Mouse (Mus musculus): ENCODE measurements around the gene Gngt2.

Gene Gngt2

DNA sequence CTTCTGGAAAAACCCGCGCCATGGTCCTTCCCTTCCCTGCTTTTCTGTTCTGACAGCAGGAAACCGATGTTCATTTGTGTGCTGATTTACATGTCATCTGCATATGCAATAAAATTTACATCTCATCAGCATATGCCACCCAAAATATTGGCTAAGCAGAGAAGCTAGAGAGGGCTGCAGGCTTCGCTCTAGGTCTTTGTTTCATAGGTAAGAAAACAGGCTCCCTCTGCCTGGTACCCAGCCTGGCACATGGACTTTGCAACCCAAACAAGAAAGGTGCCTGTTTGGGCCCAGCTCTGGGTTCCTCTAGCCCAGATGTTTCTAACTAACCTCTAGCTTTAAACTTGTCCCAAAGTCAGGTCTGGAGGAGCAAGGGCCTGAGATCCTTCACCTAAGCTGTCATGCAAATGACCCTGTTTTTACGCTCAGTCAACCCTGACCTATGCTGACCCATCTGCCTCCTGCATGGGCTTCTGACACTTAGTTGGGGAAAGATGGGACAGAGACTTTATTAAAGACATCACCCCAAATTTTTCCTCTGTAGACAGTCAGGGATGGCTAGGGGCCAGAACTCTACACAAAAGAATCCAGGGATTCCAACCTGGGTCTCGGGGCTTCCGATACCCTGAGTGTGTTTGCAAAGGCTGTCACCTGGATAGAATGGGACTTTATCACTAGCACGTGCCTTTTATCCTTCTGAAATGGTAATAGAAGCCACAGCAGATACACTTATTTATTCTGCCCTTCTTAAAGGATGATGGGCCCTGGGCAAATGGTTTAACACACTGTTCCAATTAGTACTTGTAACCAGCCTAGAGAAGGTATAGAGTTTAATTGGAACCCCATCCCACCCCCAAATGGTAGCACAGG lies 2.2 kb downstream of the Gngt2 start:
- in situ Hi-C loops (cut with MboI; ENCODE audit: low sequenced_read_pairs): no loop called here

DNA sequence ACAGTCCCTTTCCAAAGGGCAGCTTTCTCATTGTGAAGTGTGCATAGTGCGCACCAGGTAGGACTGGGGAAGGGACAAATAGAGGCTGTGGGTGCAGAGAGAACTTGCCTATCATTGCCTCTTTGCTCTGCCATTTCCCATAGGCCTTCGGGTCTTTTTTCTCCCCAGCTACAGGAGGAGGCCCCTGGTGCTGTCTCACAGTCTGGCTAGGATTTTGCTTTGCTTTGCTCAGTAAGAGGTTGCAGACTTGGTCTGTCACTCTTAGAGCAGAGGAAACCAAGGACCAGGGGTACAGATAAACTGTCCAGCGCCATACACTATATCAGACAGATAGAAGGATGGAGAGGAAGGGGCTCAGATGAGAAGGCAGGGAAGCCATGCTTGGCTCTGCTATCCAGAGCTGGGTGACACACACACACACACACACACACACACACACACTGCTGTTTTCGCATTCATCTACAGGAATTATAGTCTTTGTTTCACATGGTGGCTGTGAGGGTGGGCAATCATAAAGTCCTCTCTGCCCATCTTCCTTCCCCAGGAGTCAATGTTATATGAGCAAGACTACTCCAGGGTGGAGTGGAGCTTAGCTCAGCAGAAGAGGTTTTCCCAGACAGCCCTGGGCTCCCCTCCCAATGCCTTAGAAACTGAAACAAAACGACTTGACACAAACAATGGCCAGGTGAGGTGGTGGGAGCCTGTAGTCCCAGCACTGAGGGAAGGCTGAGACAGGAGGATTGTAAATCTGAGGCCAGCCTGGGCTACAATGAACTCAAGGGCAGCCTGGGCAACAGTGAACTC lies 3.9 kb downstream of the Gngt2 start:
- in situ Hi-C loops (cut with MboI; ENCODE audit: low sequenced_read_pairs): no loop called here

DNA sequence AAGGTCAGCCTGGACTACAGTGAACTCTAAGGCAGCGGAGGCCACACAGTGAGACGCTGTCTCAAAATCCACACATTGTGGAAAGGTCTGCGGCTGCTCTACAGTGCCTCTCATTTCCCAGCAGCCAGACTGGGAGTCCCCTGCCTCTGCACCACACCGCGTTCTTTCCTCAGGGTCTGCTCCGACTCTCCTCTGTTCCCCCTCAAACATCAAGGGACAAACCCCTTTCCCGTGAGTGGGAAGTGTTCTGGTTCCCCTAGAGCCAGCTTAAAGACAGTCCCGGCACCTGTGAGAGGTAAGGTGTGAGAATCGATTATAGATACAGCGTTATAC lies 4.4 kb downstream of the Gngt2 start:
- in situ Hi-C loops (cut with MboI; ENCODE audit: low sequenced_read_pairs): no loop called here

DNA sequence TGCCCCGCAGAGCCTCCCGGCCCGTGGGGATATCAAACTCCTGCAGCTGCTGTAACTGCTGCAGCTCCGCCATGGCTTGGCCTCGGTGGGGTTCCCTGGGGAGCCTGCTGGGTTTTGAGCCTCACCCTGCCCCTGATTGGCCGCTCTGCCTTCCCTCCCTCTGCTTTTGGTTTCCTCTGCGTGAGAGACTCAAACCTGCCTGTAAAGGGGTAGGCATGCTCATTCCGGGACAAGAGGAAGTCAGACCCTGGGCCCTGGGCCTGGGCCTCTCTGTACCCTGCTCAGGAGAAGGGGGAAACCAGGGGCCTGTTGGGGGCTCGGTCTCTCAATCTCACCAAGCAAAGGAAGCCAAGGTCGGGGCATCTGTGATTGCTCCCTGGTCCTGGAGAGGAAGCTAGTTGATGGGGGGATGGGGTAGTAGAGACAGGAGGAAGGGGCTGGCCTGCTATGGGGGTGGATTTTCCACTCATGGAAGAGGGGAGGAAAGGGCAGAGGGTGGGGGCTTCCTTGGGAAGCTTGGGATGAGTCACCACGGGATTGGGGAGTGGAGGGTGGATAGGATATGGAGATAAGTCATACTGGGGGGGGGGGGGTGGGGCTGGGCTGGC lies 5.2 kb downstream of the Gngt2 start, which contains the start of gene Abi3:
Abi3 (minus strand) TSS at position 403 of the 608 bp plus-strand sequence.
- in situ Hi-C loops (cut with MboI; ENCODE audit: low sequenced_read_pairs): no loop called here

DNA sequence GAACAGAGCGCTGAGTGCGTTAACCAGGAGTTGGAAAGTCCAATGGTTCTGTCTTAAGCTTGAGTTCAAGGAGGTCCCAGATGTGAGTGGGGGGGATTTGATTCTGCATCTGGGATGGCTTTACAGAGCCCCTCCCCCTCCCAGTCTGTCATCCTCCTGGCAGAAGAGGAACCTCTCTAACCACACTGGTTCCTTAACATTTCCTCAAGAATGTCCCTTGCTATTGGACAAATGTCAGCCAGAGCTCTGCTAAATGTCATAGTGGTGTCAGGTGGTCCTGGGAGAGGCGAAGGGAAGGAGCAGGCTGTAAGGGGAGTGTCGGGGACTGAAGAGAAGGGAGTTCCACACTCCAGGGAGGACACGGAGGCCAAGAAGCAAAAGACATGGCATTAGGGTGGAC lies 5.9 kb downstream of the Gngt2 start:
- in situ Hi-C loops (cut with MboI; ENCODE audit: low sequenced_read_pairs): no loop called here

DNA sequence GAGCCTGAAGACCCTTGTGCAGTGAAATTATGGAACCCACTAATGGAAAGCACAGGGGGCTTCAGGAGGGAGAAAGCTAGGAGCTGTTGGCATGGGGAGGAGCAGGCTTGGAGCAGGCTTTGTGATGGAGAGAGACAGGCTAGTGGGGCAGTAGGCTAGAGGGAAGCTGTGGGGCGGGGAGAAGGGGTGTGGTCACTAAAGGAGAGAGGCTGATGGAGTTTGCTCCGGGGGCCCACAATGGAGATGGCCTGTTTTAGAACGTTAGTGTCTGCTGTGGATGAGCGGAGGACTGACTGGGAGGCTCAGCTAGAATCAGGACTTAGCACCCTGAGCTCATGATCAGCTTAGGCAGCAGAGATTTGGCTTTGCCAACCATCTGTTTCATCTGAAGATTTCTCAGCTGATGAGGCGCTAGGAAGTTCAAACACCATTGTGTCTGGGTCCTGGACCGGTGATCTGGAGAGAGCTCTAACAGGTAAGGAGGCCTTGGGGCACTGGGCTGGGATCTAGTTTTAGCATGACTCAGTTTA lies 6.5 kb downstream of the Gngt2 start:
- in situ Hi-C loops (cut with MboI; ENCODE audit: low sequenced_read_pairs): no loop called here

DNA sequence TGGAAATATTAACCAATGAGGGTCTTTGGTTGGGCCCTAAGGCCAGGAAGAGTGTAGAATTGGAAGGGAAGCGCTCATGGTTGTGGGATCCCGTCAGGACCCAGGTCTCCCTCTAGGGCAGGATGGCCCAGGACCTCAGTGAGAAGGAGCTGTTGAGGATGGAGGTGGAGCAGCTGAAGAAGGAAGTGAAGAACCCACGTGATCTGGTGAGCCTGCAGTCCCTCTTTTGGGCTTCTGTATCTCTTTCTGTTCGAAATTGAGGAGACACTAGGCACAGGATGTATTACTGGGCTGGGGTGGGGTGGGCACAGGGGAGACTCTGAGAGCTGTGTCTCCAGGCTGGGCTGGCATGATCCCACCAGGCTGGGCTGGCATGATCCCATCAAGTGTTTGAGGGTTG lies 7.9 kb downstream of the Gngt2 start:
- in situ Hi-C loops (cut with MboI; ENCODE audit: low sequenced_read_pairs): no loop called here

DNA sequence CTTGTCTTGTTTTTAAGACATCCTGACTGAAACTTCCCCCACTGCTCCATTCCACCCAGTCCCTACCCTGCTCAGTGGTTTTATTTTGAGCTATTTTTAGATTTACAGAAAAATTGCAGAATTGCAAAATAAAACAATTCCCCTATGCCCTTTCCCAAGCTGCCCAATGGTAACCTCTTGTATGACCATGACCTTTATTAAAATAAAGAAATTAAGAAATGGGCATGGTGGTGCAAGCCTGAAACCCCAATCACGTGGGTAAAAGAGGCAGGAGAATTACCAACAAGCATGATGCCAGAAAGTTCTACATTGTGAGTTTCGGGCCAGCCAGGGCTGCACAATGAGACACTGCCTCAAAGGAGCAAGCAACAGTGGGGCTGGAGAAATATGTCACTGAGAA lies 13.9 kb downstream of the Gngt2 start:
- in situ Hi-C loops (cut with MboI; ENCODE audit: low sequenced_read_pairs): no loop called here

DNA sequence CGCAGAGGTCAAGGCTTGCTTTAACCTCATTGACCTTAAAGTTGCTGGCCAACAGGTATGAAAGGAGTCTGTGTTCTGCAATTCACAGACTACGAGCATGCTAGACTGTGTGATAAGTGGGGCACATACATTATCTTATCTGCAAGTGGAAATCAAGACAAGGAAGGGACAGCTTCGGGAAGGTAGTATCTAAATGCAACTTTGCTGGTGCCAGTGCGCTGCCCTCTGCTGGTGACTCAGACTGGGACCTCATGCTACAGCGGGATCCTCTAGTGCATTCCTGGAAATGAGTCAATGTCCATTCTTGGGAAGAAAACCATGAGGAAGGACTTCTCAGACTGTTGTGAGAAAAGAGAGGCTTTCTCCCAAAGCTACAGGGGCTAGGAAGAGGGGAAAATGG lies 16.7 kb downstream of the Gngt2 start:
- in situ Hi-C loops (cut with MboI; ENCODE audit: low sequenced_read_pairs): no loop called here

DNA sequence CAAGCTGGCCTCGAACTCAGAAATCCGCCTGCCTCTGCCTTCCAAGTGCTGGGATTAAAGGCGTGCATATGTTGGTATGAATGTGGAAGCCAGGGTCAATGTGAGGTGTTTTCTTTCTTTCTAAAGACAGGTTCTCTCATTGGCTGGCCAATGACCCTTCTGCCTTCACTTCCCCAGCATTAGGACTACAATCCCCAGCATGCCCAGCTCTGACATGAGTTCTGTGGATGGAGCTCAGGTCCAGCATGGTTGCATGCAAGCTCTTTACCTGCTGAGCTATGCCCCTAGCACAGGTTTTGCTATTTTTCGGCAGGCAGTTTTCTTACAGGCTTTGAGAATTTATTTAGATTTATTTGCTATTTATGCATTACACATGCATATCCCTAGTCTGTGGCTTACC lies 20.3 kb downstream of the Gngt2 start:
- in situ Hi-C loops (cut with MboI; ENCODE audit: low sequenced_read_pairs): no loop called here

DNA sequence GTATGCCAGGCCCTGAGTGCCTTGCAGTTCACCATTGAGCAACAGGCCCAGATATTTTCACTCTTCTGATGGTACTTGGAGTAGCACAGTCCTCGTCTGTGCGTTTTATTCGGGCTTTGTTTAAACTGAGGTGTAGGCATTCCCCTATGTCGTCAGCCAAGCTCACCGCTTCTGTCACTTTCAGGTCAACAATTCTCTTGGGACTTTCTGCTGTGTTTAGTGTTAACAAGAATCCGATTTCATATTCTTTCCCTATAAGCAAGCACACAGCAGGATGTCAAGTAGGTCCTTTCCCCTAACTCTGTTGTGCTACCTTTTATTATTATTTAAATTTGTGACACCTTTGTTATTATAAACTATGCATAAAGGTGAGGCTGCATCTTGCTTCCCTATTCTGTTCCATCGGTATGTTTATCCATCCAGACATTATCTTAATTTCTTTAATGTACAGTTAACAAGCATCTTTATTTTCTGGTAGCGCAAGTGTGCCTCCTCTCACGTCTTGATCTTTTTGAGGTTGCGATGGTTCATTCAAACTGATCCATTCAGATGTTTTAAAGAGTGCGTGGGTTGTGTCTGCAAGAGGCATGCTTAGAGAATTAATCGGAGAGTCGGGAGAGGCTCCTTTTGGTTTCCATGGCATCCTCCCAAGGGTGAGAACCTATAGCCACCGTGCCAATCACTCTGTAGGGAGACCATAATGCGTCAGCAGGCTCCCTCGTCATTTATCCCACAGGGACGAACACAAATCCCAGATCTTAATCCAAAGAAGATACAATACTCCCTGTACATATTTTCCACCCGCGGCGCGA lies 20.9 kb downstream of the Gngt2 start:
- in situ Hi-C loops (cut with MboI; ENCODE audit: low sequenced_read_pairs): no loop called here

DNA sequence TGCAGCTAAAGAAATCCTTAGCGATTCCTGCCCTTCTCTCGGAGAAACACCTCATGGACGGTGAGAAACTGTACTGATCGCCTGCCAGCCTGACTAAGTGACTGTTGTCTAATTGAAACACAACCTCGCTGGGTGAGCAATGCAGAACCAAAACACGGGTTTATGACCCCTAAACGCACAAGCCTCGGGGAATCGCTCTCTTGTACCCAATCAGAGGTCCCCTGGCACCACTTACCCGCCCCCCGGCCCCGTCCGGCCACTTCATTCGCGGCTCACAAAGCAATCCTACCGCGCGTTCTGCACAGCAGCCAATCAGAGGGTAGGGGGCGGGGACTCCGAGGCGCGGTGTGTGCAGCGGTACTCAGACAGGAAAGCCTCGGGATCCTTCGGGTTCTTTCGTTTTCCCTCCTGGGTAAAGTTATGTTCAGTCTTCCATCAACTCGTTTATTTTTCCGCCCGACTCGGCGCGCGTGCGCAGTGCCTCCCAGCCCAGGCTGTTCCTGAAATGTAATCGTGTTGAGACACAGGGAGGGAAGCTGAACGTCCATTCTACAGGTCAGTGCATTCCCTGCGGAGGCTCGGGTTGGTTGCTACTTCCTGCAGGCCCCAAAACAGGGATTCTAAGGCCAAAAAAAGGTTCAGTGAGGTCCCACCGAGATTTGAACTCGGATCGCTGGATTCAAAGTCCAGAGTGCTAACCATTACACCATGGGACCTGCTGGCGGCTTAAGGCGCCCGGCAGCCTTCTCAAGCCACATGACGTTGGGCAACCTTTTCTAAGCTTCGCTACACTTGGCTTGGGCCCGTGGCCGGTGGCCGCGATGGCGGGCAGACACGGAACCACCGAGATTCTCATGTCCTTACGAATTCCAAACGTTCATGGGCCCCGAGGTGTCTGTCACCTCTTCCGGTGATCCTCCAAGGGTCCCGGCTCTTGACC lies 21.8 kb downstream of the Gngt2 start:
- in situ Hi-C loops (cut with MboI; ENCODE audit: low sequenced_read_pairs): no loop called here

DNA sequence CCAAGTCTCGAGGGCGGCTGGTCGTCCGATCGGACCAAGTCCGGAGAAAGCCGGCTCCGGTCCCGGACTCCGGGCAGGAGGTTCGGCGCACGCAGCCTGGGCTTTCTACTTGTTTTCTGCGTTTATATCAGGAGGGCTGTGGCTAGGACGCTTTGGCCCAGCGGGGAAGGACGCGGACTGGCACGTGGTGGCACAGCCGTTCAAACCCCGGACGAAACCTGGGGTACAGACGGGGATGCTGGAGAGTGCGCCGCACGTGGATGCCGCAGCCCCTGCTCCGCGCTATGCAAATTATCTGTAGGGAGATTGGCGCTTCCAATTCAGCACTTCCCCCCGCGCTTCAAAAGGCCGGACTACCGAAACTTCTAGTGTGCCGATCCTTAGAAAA lies 22.4 kb downstream of the Gngt2 start:
- in situ Hi-C loops (cut with MboI; ENCODE audit: low sequenced_read_pairs): no loop called here

DNA sequence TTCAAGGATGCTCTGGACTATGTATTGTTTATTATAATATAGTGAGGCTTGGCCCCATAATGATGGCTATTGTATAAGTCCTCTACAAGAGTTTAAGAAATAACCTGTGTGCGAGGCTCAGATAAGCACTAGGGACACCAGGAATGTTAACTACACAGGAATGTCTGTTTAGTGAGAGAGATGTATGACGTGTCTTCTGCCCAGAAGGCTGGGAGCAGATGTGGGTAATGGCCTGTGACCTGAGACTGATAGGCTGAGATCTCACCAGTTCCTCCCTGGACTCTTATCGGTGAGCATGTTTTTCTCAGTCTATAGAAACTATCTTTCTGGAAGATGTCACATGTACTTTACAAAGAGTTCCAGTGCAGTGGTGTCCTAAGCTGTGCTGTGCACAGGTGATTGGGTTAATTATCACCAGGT lies 23.1 kb downstream of the Gngt2 start:
- in situ Hi-C loops (cut with MboI; ENCODE audit: low sequenced_read_pairs): loop anchor here (5.0 kb wide), 1 partner anchor 33 kb away; no protein-coding TSS in a partner anchor

DNA sequence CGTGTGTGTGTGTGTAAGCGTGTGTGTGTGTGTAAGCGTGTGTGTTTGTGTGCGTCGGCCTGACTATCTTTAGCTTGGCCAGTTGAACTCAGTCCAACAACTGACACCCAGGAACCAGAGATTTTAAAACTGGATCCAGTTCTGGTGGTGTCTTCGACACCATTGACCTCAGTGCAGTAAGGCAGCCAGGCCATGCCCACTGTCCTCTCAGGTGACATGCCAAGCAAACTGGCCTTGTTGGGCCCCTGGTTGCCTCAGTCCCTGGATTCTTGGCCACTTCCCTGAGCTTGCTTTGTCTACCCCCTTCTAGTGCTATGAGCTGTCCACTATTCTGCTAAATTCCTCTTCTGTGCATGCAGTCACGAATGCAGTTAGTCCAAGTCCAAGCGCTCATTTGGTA lies 24.4 kb downstream of the Gngt2 start:
- in situ Hi-C loops (cut with MboI; ENCODE audit: low sequenced_read_pairs): loop anchor here (5.0 kb wide), 1 partner anchor 34 kb away; no protein-coding TSS in a partner anchor

DNA sequence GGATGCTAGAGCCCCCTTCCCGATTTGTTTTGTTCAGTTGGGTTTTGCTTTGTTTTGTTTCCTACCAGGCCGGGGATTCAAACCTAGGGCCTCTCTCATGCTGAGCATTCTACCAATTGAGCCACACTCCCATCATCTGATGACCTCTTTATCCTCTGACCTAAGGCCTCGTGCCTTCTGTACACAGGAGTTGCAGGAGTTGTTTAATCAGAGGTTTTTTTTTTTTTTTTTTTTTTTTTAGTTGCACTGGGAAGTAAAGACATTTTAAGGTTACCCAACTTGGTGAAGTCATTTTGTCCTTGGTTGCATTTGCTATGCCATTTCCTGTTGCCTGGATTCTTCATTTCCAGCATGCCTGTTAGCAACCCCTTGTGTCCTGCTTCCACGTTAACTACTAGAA lies 32.4 kb downstream of the Gngt2 start:
- in situ Hi-C loops (cut with MboI; ENCODE audit: low sequenced_read_pairs): no loop called here

DNA sequence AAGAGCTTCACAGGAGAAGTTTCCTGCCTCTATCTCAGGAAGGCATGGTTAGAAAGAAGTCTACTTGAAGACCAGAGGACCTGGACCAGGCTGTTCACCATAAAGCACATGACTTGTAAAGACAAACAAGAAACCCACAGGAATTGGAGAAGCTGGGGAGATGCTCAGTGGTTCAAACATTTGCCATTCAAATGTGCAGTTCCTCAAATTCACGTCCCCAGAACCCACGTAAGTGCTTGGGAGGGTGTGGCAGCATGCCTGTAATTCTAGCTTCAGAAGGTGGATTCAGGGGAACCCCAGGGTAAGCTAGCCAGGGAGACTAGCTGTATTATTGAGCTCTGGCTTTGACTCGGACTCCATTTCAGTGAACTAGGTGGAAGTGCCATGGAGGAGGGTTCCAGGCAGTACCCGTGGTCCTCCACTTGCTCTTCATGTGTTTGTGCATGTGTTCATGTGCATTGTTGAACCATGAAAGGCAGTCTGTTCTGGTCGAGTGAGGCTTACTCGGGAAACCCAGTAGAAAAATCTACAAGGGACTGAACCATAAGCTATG lies 33.0 kb downstream of the Gngt2 start:
- in situ Hi-C loops (cut with MboI; ENCODE audit: low sequenced_read_pairs): no loop called here

DNA sequence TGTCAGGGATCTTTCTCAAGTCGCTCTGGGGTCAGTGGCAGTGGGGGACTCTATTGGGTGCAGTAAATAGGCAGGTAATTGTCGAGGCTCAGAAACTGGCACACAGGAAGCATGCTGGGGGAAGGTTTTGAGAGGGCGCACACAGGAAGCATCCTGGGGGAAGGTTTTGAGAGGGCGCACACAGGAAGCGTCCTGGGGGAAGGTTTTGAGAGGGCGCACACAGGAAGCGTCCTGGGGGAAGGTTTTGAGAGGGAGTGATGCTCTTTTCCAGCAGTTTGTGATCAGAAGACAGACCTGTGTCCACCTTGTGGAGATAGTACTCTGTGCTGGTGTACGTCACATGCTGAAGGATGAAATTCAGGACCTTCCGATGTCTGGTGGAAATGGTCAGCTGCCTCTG lies 38.8 kb downstream of the Gngt2 start:
- in situ Hi-C loops (cut with MboI; ENCODE audit: low sequenced_read_pairs): no loop called here

DNA sequence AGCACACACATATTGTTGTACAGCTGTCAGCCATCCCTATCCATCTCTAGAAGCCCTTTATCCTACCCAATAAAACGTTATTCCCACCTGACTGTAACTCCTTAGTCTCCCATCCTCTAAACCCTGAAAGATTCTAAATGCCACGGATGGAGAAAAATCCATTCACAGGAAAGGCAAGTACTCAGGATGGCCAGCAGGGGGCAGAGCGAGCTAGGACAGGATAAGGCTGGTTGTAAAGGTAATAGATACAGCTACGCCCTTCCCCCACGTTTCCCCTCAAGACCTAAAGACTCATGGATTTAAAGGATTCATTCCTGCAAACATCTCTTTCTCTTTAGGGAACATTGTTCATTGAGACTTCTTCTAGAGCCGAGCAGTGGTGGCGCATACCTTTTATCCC lies 39.3 kb downstream of the Gngt2 start:
- in situ Hi-C loops (cut with MboI; ENCODE audit: low sequenced_read_pairs): no loop called here

Data from CH12F3 (cell line).